Mouse (Mus musculus) erythroblast, embryonic 14.5 days (primary cell): ENCODE results near the gene Rasa4.

Source experiments
- GATA1 ChIP-seq: IDR thresholded peaks from 2 replicates; pipeline ENCODE4 v1.6.1; 2012; ENCODE audit warnings: low read length, inconsistent platforms, mixed read lengths
- TAL1 ChIP-seq: IDR thresholded peaks from 3 replicates; pipeline ENCODE4 v1.6.1; 2012; ENCODE audit warnings: low read length, inconsistent platforms, mixed read lengths

GRCm38 (mm10) chr5:136076284-136076683 lies 7.4 kb upstream of the Rasa4 start:
- TF ChIP-seq GATA1 (no peak), TAL1 (no peak)
